In the genomic region with DNA sequence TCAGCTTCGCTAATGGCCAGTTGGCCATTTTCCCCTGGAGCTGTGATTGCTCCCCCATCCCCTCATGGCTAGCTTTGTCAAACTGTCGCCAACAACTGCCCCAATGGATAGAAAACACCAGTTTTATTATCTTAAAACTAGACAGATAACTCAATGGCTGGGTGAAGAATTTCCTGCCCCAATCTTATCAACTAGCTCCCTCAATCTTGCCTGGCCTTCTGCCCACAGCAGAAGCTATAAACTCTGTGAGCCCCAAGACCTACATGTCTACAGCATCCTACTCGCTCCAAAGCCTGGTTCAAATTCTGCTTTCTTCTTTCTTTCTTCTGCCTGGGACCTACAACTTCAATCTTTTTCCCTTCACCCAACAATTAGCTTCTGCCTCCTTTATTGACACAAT, we compare ENCODE assay signal across 25 mouse cellular contexts. TPM values are rescaled to one million over a fixed set of nuclear protein-coding genes. Genes with fewer than 3 reads are reported as not detected.
"Had no signal": no experiment of that assay in that cellular context is flagged by ENCODE, and none has a peak within 500 bp of the region (broad histone marks: within the 10 kb centered on the region; RNA-seq: fewer than 3 reads in every experiment).

No protein-coding gene starts in this region.

RNA-seq across cellular contexts. Expression of a gene that starts 1.0 kb away (rescaled TPM):
- total RNA-seq: common myeloid progenitor, adult 5-6 weeks; forebrain, postnatal 0 days; gastrocnemius, adult 18-20 months; gastrocnemius, postnatal 14 days; gastrocnemius, postnatal 25 days; granulocyte monocyte progenitor cell, adult 5-6 weeks had no signal
- polyA plus RNA-seq: cortical plate, adult 2 months; embryonic facial prominence, embryonic 10.5 days; embryonic facial prominence, embryonic 11.5 days; embryonic facial prominence, embryonic 12.5 days; embryonic facial prominence, embryonic 13.5 days; embryonic facial prominence, embryonic 14.5 days; erythroblast, embryonic 14.5 days; forebrain, embryonic 10.5 days; forebrain, embryonic 11.5 days; forebrain, embryonic 13.5 days; forebrain, embryonic 14.5 days; forebrain, embryonic 15.5 days; forebrain, postnatal 0 days had no signal

RNA-seq across cellular contexts. Expression of a gene that starts 56.1 kb away (rescaled TPM):
- total RNA-seq: common myeloid progenitor, adult 5-6 weeks; forebrain, postnatal 0 days; gastrocnemius, adult 18-20 months; gastrocnemius, adult 2 months; gastrocnemius, adult 8-10 months; gastrocnemius, postnatal 10 days; gastrocnemius, postnatal 14 days; gastrocnemius, postnatal 25 days; gastrocnemius, postnatal 36 days; granulocyte monocyte progenitor cell, adult 5-6 weeks had no signal
- polyA plus RNA-seq: cortical plate, adult 2 months; embryonic facial prominence, embryonic 10.5 days; embryonic facial prominence, embryonic 11.5 days; embryonic facial prominence, embryonic 13.5 days; erythroblast, embryonic 14.5 days; forebrain, embryonic 10.5 days; forebrain, embryonic 11.5 days; forebrain, embryonic 12.5 days; forebrain, embryonic 13.5 days; forebrain, embryonic 14.5 days; forebrain, embryonic 15.5 days; forebrain, embryonic 16.5 days; forebrain, postnatal 0 days; gonadal fat pad, adult 2 months had no signal
